14 mouse cellular contexts compared by ENCODE assay signal in the genomic region with DNA sequence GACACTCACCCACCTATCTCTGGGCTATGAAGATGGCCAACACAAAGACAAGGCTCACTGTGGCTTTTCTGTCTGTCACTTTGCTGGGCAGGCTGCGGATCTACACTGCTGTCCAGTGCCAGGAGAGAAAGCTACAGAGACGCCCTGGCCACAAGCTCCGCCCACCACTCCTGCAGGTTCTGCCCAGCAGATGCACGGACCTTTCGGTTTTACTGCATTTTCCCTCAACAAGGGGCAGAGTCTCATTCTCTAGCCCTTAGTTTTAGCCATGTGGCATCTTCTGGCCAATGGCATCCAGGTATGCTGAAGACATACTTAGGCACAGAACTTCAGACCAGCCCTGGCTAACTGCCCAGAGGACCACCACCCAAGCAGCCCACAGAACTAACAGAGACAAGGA. TPM values are rescaled to one million over a fixed set of nuclear protein-coding genes. Genes with fewer than 3 reads are reported as not detected.
DNase-seq lines count a peak whose midpoint lies in the region; ATAC-seq and TF ChIP-seq lines count a peak whose summit lies in the region.
"Had no signal": no experiment of that assay in that cellular context is flagged by ENCODE, and none has a peak within 500 bp of the region (broad histone marks: within the 10 kb centered on the region; RNA-seq: fewer than 3 reads in every experiment).

No protein-coding gene starts in this region.

- no peak for TF ChIP-seq CTCF in cerebellum, adult 2 months (IDR thresholded peaks at IDR 0.05; ENCODE audit: borderline replicate concordance, insufficient read depth, low read depth, low read length)
- TF ChIP-seq CTCF in C2C12 (IDR thresholded peaks at IDR 0.05; ENCODE audit: control insufficient read depth, insufficient read depth, insufficient read length), result no peak
- no peak for TF ChIP-seq CTCF in cortical plate, adult 2 months (IDR thresholded peaks at IDR 0.05; ENCODE audit: extremely low read depth, insufficient read depth, low read length)
- TF ChIP-seq CTCF in liver, postnatal 0 days (IDR thresholded peaks at IDR 0.05; ENCODE audit: low read depth), result no peak

- no peak for TF ChIP-seq EP300 in liver, postnatal 0 days (IDR thresholded peaks at IDR 0.05; ENCODE audit: low read depth)

- WGBS in cerebellum, adult 2 months, result 14% methylated on average over 5 of the region's 5 CpGs
- WGBS in kidney, embryonic 16.5 days, result 66% methylated on average over 4 of the region's 5 CpGs
- 74% methylated on average over 5 of the region's 5 CpGs for WGBS in liver, postnatal 0 days (ENCODE audit: insufficient replicate concordance)

- H3K36me3 ChIP-seq in kidney, embryonic 16.5 days (ENCODE audit: insufficient read depth, low read length), result peaks cover 9% of the 10 kb centered on the region
- H3K36me3 ChIP-seq in C2C12 (ENCODE audit: control insufficient read depth, insufficient read depth), result peaks cover 47% of the 10 kb centered on the region
- peaks cover 15% of the 10 kb centered on the region for H3K36me3 ChIP-seq in liver, postnatal 0 days (replicated peaks; ENCODE audit: insufficient read depth, low read length)

- peaks cover 48% of the 10 kb centered on the region for H3K4me1 ChIP-seq in cerebellum, adult 2 months (ENCODE audit: control insufficient read depth, insufficient read depth, low read length)
- peaks cover 17% of the 10 kb centered on the region for H3K4me1 ChIP-seq in kidney, embryonic 16.5 days (ENCODE audit: insufficient read depth, low read length)
- H3K4me1 ChIP-seq in cortical plate, adult 2 months (ENCODE audit: control insufficient read depth, insufficient read depth, low read length), result peaks cover 9% of the 10 kb centered on the region
- peaks cover 17% of the 10 kb centered on the region for H3K4me1 ChIP-seq in liver, postnatal 0 days (ENCODE audit: insufficient read depth)

- H3K27ac ChIP-seq in cerebellum, adult 2 months (ENCODE audit: insufficient read depth, low read length), result peak overlapping the region; percentile 91
- H3K27ac ChIP-seq in kidney, embryonic 16.5 days (ENCODE audit: low read length), result no peak overlapping the region
- H3K27ac ChIP-seq in cortical plate, adult 2 months (ENCODE audit: insufficient read depth, low read length), result peak overlapping the region; percentile 24
- H3K27ac ChIP-seq in liver, postnatal 0 days (ENCODE audit: low read depth), result no peak overlapping the region
- H3K27ac ChIP-seq: kidney, embryonic 15.5 days; limb, embryonic 13.5 days had no signal

- H3K4me2 ChIP-seq in kidney, embryonic 16.5 days (replicated peaks; ENCODE audit: low read depth, low read length), result no peak overlapping the region
- H3K4me2 ChIP-seq in liver, postnatal 0 days (ENCODE audit: low read depth, low read length), result no peak overlapping the region
- H3K4me2 ChIP-seq: kidney, embryonic 15.5 days; limb, embryonic 13.5 days had no signal

- 0 out of 2 replicates have a peak overlapping the region, but pooled peaks have one; percentile 14 for H3K9ac ChIP-seq in kidney, embryonic 16.5 days (replicated peaks; ENCODE audit: low read length)
- H3K9ac ChIP-seq in liver, postnatal 0 days (replicated peaks), result no peak overlapping the region
- H3K9ac ChIP-seq: kidney, embryonic 15.5 days had no signal

- H3K27me3 ChIP-seq in cerebellum, adult 2 months (ENCODE audit: control insufficient read depth, insufficient read depth, low read length), result no peaks in the 10 kb centered on the region
- H3K27me3 ChIP-seq in kidney, embryonic 16.5 days (ENCODE audit: insufficient read depth, low read length), result no peaks in the 10 kb centered on the region
- H3K27me3 ChIP-seq in C2C12 (ENCODE audit: control insufficient read depth, insufficient read depth, insufficient read length), result no peaks in the 10 kb centered on the region
- H3K27me3 ChIP-seq in liver, postnatal 0 days (ENCODE audit: insufficient read depth, low read length), result no peaks in the 10 kb centered on the region
- H3K27me3 ChIP-seq: kidney, embryonic 15.5 days; limb, embryonic 13.5 days had no signal

- H3K9me3 ChIP-seq in kidney, embryonic 16.5 days (ENCODE audit: low read length), result no peaks in the 10 kb centered on the region
- H3K9me3 ChIP-seq in liver, postnatal 0 days (ENCODE audit: low read length), result no peaks in the 10 kb centered on the region
- H3K9me3 ChIP-seq: kidney, embryonic 15.5 days; limb, embryonic 13.5 days had no signal

- no peak for ATAC-seq in kidney, embryonic 16.5 days (ENCODE audit: low FRiP score, low TSS enrichment)
- ATAC-seq in liver, postnatal 0 days, result no peak

- peaks cover 26% of the 10 kb centered on the region for H3K79me3 ChIP-seq in C2C12 (ENCODE audit: low read depth)

- peaks cover 74% of the 10 kb centered on the region for H3K79me2 ChIP-seq in C2C12 (ENCODE audit: control insufficient read depth, insufficient read depth)

- no peak overlapping the region for H3K4me3 ChIP-seq in cerebellum, adult 2 months (replicated peaks; ENCODE audit: insufficient read depth, low read depth, low read length)
- H3K4me3 ChIP-seq in kidney, embryonic 16.5 days (ENCODE audit: low read length), result no peak overlapping the region
- H3K4me3 ChIP-seq in C2C12 (ENCODE audit: insufficient read depth, poor library complexity, severe bottlenecking), result no peak overlapping the region
- H3K4me3 ChIP-seq in cortical plate, adult 2 months (ENCODE audit: insufficient read depth, low read length), result no peak overlapping the region
- H3K4me3 ChIP-seq in liver, postnatal 0 days (ENCODE audit: low read depth, low read length), result no peak overlapping the region
- H3K4me3 ChIP-seq: kidney, embryonic 15.5 days; limb, embryonic 13.5 days had no signal

- H3ac ChIP-seq in C2C12 (ENCODE audit: control insufficient read depth, insufficient read length, low read depth), result no peak overlapping the region

- DNase-seq in cerebellum, adult 2 months, result peak in 1 of 2 experiments; percentile 47
- DNase-seq in cerebellum, adult 8-10 months, result no peak
- no peak for DNase-seq in kidney, postnatal 25 days
- DNase-seq in adrenal gland, adult 18-20 months (ENCODE audit: low spot score in 2 of 2), result no peak
- no peak for DNase-seq in liver, postnatal 0 days
- DNase-seq: heart, postnatal 36 days; lung, adult 18-20 months; right cerebral cortex, postnatal 25 days; thymus, postnatal 14 days had no signal

- no peak for TF ChIP-seq POLR2A in cerebellum, adult 2 months (IDR thresholded peaks at IDR 0.05; ENCODE audit: borderline replicate concordance, insufficient read depth, low read length)
- TF ChIP-seq POLR2A in cortical plate, adult 2 months (IDR thresholded peaks at IDR 0.05; ENCODE audit: extremely low read depth, insufficient read depth, low read length), result no peak

TF ChIP-seq in C2C12, 6 proteins besides CTCF, POLR2A, EP300 and RAD21:
- no peak for TF ChIP-seq FOSL1 (IDR thresholded peaks at IDR 0.05; ENCODE audit: insufficient read depth, low read length, poor library complexity, severe bottlenecking)
- peak; percentile 47 for TF ChIP-seq USF1 (IDR thresholded peaks at IDR 0.05; ENCODE audit: low read depth)
- TF ChIP-seq MAX (IDR thresholded peaks at IDR 0.05), result no peak
- TF ChIP-seq MYOG (IDR thresholded peaks at IDR 0.05; ENCODE audit: control insufficient read depth, extremely low read depth, insufficient read length), result no peak
- no peak for TF ChIP-seq CEBPB (IDR thresholded peaks at IDR 0.05; ENCODE audit: low read depth)
- TF ChIP-seq MYOD1 (IDR thresholded peaks at IDR 0.05; ENCODE audit: control insufficient read depth, insufficient read length, low read depth), result no peak

RNA-seq across cellular contexts. Expression of a gene that starts 4.8 kb away (rescaled TPM):
- 50.4 and 51.2 TPM in 2 replicates for polyA plus RNA-seq in cerebellum, adult 2 months (2012; rRNA removed)
- 95.5 and 98.5 TPM in 2 replicates for polyA plus RNA-seq in kidney, embryonic 16.5 days (2015; fragmentation: Nextera tagmentation; extraction: Ambion mirVana)
- polyA plus RNA-seq in C2C12 (2012; fragmentation: generic; extraction: Trizol), result 164 TPM
- 61.5 and 63.0 TPM in 2 replicates for polyA plus RNA-seq in cortical plate, adult 2 months (2012; rRNA removed)
- 10 to 100 TPM; 16.2 to 19.9 TPM for total RNA-seq in adrenal gland, adult 18-20 months (2021)
- 57.0 and 57.3 TPM in 2 replicates for polyA plus RNA-seq in liver, postnatal 0 days (2015; fragmentation: Nextera tagmentation; extraction: Ambion mirVana)

RNA-seq across cellular contexts. Expression of a gene that starts 15.3 kb away (rescaled TPM):
- 258 and 264 TPM in 2 replicates for polyA plus RNA-seq in cerebellum, adult 2 months (2012; rRNA removed)
- polyA plus RNA-seq in kidney, embryonic 16.5 days (2015; fragmentation: Nextera tagmentation; extraction: Ambion mirVana), result 35.2 and 38.1 TPM in 2 replicates
- polyA plus RNA-seq in C2C12 (2012; fragmentation: generic; extraction: Trizol), result 1.7 TPM
- 111 and 115 TPM in 2 replicates for polyA plus RNA-seq in cortical plate, adult 2 months (2012; rRNA removed)
- total RNA-seq in adrenal gland, adult 18-20 months (2021), result 1 to 10 TPM; 6.9 to 9.2 TPM
- 0.52 and 0.59 TPM in 2 replicates for polyA plus RNA-seq in liver, postnatal 0 days (2015; fragmentation: Nextera tagmentation; extraction: Ambion mirVana)

RNA-seq across cellular contexts. Expression of a gene that starts 39.5 kb away (rescaled TPM):
- 249 and 289 TPM in 2 replicates for polyA plus RNA-seq in cerebellum, adult 2 months (2012; rRNA removed)
- 33.6 and 37.3 TPM in 2 replicates for polyA plus RNA-seq in kidney, embryonic 16.5 days (2015; fragmentation: Nextera tagmentation; extraction: Ambion mirVana)
- polyA plus RNA-seq in C2C12 (2012; fragmentation: generic; extraction: Trizol), result 66.6 TPM
- polyA plus RNA-seq in cortical plate, adult 2 months (2012; rRNA removed), result 294 and 300 TPM in 2 replicates
- total RNA-seq in adrenal gland, adult 18-20 months (2021), result 10 to 100 TPM; 58.0 to 85.4 TPM
- polyA plus RNA-seq in liver, postnatal 0 days (2015; fragmentation: Nextera tagmentation; extraction: Ambion mirVana), result 9.8 and 10.1 TPM in 2 replicates

RNA-seq across cellular contexts. Expression of a gene that starts 49.1 kb away (rescaled TPM):
- polyA plus RNA-seq in cerebellum, adult 2 months (2012; rRNA removed), result 621 and 638 TPM in 2 replicates
- polyA plus RNA-seq in kidney, embryonic 16.5 days (2015; fragmentation: Nextera tagmentation; extraction: Ambion mirVana), result 281 and 293 TPM in 2 replicates
- polyA plus RNA-seq in C2C12 (2012; fragmentation: generic; extraction: Trizol), result 368 TPM
- 533 and 545 TPM in 2 replicates for polyA plus RNA-seq in cortical plate, adult 2 months (2012; rRNA removed)
- total RNA-seq in adrenal gland, adult 18-20 months (2021), result 1,000 to 10,000 TPM in 1 of 2 experiments, 100 to 1,000 TPM in 1; 791 to 1,455 TPM
- polyA plus RNA-seq in liver, postnatal 0 days (2015; fragmentation: Nextera tagmentation; extraction: Ambion mirVana), result 86.7 and 87.0 TPM in 2 replicates

RNA-seq across cellular contexts. Expression of a gene that starts 49.5 kb away (rescaled TPM):
- 62.4 and 67.3 TPM in 2 replicates for polyA plus RNA-seq in cerebellum, adult 2 months (2012; rRNA removed)
- polyA plus RNA-seq in kidney, embryonic 16.5 days (2015; fragmentation: Nextera tagmentation; extraction: Ambion mirVana), result 167 and 172 TPM in 2 replicates
- 156 TPM for polyA plus RNA-seq in C2C12 (2012; fragmentation: generic; extraction: Trizol)
- polyA plus RNA-seq in cortical plate, adult 2 months (2012; rRNA removed), result 53.3 and 57.7 TPM in 2 replicates
- total RNA-seq in adrenal gland, adult 18-20 months (2021), result 10 to 100 TPM; 54.3 to 55.6 TPM
- 61.5 and 63.0 TPM in 2 replicates for polyA plus RNA-seq in liver, postnatal 0 days (2015; fragmentation: Nextera tagmentation; extraction: Ambion mirVana)

Comparison
In these comparisons a context has a peak if more than half of its experiments do, and no peak if none do; other contexts are left out.
1. H3K27ac ChIP-seq: peak in cerebellum, adult 2 months (single experiment) and cortical plate, adult 2 months (single experiment); none in kidney, embryonic 16.5 days (single experiment) and liver, postnatal 0 days (single experiment).
2. RNA of a gene that starts 15.3 kb away (polyA plus RNA-seq): 258 to 264 TPM in cerebellum, adult 2 months, 111 to 115 TPM in cortical plate, adult 2 months and 35.2 to 38.1 TPM in kidney, embryonic 16.5 days; 1.7 TPM in C2C12 (single experiment) and 0.52 to 0.59 TPM in liver, postnatal 0 days; every median in the first group is over 10 times any median in the second.